Mouse (Mus musculus) common myeloid progenitor, adult 5-6 weeks (primary cell): ENCODE results near the gene Ppip5k1. TPM values are rescaled to one million over a fixed set of nuclear protein-coding genes. Genes with fewer than 3 reads are reported as not detected.

ENCODE experiments used
- ATAC-seq: replicated peaks from 2 replicates; pipeline ENCODE4 v1.8.0; 2016; ENCODE audit warnings: low read depth, mild to moderate bottlenecking, moderate TSS enrichment, inconsistent platforms; ENCODE audit not compliant: poor library complexity, severe bottlenecking
- total RNA-seq: library from RNA; stranded (forward); fragments of 200-1000, 187-1606 nt; gene quantifications from 2 replicates; pipeline ENCODE4 v1.2.3, GENCODE M21; 2017

Gene Ppip5k1
- total RNA-seq, 1 experiment from 2014 or later = 12.2 TPM

DNA sequence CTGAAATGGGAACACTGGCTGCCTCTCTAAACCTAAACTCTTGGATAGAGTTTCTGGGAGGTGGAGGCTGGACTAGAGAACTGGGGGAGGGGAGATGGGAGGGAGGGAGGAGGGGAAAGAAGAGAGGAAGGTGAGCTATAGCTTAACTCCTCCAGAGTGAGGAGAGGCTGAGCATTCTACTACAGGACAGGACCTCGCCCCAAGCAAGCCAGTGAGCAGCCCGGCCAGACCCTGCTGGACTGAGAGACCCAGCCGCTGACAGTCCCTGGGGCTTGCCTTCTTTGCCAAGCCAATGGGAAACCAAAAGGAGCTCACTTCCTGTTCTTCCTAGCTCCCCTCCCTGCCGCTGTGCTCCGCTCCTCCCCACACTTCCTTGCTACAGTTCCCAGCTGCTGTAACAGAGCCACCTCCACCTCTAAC lies 46.2 kb downstream of the Ppip5k1 start:
- peak; percentile 71 for ATAC-seq

DNA sequence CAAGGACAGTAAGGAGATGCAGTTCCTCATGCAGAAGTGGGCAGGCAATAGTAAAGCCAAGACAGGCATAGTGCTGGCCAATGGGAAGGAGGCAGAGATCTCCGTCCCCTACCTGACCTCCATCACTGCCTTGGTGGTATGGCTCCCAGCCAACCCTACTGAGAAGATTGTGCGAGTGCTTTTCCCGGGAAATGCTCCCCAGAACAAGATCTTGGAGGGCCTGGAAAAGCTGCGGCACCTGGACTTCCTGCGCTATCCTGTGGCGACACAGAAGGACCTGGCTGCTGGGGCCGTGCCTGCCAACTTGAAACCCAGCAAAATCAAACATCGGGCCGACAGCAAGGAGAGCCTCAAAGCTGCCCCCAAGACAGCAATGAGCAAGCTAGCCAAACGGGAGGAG lies 55.2 kb downstream of the Ppip5k1 start:
- no peak for ATAC-seq

DNA sequence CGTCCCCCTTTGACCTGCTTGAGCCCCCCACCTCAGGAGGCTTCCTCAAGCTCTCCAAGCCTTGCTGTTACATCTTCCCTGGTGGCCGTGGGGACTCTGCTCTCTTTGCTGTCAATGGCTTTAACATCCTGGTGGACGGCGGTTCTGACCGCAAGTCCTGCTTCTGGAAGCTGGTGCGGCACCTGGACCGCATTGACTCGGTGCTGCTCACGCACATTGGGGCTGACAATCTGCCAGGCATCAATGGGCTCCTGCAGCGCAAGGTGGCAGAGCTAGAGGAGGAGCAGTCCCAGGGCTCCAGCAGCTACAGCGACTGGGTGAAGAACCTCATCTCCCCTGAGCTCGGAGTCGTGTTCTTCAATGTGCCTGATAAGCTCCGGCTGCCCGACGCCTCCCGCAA lies 55.7 kb downstream of the Ppip5k1 start:
- no peak for ATAC-seq

DNA sequence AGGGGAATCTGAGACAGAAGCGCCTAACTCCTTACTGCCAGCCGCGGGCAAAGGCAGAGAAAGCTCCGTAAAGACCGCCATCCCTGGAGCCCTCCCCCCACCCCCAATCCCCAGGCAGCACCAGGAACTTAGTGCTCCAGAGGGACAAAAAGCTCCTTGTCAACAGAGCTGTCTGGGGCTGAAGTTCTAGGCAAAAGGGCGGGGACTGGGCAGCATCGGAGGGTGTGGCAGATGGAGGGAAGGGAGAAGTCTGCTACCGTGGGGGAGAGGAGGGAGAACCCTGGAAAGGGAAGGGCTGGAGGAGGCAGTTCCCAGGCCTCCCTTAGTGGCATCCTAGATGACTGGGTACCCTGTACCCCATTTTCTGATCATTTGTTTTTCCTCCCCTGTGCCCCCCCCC lies 57.1 kb downstream of the Ppip5k1 start:
- no peak for ATAC-seq

DNA sequence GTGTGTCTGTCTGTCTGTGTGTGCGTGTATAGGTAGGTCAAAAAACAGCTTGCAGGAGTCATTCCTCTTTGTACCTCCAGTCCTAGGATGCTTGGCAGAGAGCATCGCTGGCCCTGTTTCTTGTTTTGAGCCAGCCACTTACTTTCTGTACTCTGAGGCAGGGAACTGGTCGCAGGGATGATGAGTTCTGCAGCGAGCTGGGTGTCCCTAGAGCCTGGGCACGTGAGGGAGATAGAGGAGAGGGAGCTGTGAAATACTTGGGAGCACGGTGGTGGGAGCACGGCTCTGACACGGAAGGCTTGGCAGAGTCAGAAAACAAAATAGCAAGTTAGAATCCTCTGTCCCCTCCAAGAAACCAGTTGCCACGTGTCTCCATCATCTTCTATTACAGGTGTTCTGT lies 57.5 kb downstream of the Ppip5k1 start:
- no peak for ATAC-seq

DNA sequence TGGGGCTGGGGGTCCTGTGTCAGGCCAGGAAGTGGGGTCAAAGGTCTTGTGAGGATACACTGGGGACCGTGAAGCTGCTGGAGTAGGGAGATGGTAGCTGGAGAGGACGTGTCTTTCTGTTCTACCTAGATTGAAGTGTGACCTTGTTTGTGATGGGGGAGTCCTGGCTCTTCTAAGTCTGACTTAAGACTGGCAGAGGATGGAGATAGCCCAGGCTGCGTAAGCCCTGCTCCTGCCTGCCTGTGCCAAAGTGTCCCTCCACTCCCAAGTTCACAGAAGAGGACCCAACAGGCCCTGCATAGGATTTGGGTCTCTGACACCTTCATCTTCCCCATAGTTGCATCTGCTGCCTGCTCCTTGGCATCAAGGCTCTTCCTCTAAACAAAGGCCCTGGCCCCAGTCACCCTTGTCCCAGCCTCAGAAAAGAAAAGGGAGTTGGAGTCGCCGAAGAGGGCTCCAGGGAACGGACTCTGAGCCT lies 58.4 kb downstream of the Ppip5k1 start:
- ATAC-seq = no peak

DNA sequence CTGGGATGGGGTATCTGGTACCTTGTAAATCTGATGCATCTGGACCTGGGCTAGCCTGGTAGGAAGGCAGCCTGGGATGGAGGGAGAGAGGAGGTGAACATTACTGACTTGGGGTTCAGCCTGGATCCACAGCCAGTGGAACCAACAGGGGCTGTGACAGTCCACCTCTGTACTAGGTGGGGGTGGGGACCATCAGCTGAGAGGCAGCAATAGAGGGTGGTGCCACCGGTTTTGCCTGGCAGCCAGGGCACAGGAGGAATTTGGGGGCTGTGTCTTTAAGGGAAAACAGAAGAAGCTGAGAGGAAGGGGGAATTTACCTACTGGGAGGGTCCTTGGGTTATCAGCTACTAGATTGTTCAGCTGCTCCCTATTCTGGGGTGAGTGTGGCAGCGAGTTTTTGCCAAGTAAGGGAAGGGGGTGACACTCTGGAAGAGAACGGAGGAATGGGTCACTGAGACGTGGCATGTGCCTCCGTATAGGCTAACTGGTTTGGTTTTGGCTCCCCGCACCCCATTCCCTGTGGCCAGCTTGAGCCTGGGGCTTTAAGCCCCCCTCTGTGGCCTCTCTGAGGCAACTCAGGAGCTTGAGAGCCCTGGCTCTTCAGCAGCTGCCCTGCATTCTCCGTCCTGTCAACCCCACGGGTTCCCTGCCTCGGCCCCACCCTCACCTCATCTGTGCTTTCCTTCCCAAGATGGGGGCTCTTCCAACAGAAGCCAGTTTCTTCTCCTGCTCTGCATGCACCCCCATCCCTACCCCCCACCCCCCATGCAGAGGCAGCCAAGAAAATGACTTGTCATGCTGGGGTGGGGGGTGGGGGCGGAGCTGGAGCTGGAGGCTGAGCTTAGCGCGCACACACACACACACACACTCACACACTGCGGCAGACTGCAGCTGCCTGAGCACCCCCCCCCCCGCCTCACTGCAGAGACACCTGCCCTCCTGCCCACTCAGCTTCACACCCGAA lies 59.3 kb downstream of the Ppip5k1 start:
- ATAC-seq = no peak

DNA sequence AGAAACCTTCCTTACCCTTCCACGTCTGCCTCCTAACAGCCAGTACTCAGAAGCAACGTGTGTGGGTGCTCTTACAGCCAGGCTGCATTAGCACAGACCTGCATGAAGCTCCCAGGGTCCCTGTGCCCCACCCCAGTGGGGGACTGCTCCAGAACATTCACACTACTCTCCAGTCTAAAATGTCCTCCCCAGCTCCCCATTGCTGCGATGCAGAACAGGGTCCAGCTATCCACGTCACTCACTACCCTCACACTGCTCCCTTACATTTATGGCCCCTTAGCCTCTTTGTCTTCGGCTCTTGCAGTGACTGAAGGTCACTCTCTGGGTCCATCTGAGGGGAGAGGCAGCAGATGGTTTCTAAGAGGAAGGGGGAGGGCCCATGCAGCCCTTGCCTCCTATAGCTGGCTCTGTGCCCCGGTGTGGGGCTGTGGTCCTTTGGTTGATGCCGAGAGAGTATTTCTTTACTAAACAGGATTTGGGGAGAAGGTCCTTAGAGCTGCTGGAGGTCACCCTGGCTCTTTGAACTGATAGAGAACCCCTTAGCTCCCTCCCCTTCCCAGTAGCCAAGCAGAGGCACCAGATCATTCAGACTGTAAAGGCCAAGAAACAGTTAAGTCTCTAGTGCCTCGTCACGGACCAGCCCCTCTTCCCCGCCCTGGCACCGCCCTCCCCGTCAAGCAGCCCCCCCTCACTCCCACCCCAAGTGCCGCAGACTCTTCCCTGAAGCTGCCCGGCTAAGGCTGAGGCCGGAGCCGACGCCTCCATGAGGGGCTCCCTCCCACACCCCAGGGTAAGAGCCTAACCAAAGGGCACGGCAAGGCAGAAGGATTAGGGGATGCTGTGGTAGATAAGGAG lies 60.2 kb downstream of the Ppip5k1 start:
- peak; percentile 12; the same call in 1 of the 2 replicates for ATAC-seq

DNA sequence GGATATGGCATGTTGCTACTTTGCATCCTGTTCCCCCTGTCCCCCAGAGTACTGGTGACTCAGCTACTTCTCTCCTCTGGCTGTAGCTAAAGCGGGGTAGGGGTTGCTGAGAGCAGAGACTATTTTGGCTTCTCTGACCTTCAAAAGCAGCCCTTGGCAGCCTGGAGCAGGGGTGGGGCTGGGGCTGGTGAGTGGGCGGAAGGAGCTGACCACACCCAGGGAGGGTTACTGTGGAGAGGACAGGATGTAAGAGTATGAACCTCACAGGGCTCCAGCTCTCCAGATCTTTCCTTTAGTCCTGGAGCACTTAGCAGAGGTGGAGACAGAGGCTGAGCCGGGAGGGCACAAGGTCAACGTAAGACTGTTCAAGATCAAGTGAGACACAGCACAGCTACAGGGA lies 61.0 kb downstream of the Ppip5k1 start:
- peak; percentile 29 for ATAC-seq

DNA sequence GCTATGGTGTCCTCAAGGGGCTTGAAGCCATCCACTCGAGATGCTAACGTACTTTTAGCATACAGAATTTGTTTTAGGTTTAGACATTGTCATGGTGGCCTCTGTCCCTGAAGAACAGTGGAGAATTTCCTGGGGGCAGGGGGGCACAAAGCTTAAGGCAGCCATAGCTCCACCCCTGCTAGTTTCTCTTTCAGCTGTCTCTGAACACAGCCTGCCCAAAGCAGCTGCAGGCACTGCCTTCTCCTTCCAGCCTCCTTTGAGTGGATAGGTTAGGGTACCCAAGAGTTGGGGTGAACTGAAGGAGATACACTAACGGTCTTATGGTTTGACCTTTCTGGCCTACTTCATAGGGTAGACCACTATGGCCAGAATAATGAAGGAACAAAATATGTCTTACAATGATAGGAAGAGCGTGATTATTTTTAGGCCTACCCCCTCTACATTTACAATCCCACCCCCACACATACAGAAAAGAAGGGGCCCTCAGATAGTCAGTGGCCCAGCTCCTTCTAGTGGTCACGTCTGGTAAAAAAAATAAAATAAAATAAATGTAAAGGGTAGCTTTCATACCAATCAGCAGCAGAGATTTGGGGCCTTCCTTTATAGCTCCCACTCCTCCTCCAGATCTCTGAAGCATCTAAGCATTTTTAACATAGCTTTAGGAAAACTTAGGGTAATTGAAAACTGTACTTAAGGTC lies 62.7 kb downstream of the Ppip5k1 start:
- no peak for ATAC-seq

DNA sequence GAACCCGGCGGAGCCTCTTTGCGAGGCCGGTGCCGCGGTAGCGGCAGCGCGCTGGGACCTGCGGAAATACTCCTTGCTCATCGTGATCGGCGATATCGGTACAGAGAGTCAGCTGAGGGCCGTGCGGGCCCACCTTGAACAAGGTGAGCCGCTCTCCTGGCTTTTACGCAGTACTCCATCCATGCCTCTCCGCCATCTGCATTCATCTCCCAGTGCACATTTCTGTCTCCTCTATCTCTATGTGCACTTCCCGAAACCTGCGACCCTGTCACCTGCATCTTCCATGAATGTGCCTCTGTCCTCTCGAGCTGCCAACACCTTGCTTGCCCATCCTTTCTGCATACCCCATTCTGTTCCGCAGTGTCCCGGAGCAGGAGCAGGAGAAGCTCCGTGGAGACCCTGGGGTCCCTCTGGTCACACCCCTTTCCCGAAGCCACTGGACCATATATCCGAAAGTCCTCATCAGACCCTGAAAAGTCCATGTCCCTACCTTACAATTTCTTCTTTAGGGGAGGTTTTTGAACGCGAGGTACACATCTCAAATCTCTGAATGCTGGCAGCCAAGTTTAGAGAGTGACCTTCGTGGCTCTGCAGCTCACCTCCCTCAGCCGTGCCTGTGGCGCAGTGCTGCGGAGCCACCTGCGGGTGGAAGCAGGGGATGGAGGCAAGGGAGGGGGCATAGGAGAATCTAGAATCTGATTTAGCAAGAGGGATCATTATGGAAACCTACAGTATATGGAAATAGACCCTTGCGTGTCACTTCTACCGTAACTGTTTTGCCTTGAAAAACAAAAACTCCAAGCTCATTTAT lies 65.3 kb downstream of the Ppip5k1 start:
- no peak for ATAC-seq

DNA sequence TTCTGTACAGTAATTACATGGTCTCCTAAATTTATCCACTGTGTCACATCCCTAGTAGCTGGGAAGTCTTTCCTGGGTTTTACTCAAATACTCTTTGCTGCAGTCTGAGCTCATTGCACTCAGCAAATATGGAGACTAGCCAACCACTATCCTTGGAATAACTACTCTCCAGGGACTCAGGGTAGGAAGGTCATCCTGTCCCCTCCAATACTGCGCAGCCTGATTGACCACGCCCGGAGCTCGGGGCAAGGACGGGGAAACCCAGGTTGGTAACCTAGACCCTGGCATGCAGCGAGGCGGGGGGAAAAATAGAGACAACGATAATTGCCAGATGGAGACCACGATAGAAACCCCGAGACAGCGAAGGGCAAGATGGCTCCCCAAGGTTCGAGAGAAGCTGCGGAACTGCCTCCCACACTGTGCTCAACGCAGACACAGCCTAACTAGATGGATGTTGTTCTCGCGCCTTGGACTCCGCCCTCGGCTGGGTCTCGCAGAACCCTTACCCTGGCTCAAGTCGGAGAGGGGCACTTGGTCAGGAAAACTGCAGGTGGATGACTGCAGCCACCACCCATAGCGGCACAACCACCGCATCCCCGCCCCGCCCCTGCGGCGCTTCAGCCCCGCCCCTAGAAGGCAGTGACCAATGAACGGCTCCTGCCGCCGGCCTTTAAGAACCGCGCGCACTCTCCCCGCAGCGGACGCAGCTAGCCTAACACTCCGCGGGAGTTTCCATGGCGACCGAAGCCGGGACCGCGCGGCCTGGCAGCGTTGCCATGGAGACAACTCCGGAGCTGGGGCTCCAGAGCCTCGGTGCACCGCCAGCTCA lies 66.1 kb downstream of the Ppip5k1 start, which contains the start of gene Map1a:
Gene Map1a (plus strand): TSS at position 700 of the 829 bp plus-strand sequence.
- peak; percentile 93 for ATAC-seq

DNA sequence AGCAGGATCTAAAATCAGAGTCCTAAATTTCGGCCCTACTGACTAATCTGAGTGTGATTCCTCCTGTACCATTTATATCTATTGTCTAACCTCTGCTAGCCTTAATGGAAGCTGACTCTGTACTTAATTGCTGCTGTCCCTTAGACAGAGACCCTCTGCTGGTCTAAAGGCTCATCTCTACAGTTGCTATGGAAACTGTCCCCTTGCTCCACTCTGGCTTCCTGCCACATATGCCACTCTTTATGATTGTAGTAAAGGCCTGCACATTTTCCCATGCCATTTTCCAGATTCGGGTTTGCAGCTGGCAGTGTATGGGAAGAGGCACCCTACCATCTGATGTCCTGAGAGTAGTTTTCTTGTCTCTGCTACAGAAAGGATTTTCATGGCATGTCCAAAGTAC lies 67.3 kb downstream of the Ppip5k1 start:
- no peak for ATAC-seq

DNA sequence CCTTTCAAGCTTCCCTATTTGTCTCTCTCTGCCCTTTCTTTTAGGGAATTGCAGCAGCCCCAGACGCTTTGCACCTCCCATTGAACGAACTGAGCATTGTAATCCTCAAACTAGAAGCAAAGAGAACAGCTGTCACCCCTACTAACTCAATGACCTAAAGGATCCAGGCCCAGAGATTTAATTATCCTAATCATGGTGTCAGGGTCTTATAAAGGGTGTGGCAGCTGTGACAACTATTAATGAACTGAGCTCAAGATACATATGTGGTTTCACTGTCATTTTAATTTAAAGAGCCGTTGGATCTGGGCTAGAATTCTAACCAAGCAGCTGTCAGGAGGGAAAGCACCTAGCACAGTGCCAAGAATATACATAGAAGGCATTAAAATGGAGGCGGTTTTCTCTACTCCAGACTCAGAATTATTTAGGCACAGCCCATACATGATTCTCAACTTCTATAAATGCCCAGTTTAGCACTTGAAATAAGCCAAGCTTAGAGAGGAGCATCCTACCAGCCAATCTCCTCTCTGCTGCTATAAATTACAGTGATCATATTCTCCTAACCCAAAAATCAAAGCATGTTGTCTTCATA lies 83.2 kb downstream of the Ppip5k1 start:
- no peak for ATAC-seq

DNA sequence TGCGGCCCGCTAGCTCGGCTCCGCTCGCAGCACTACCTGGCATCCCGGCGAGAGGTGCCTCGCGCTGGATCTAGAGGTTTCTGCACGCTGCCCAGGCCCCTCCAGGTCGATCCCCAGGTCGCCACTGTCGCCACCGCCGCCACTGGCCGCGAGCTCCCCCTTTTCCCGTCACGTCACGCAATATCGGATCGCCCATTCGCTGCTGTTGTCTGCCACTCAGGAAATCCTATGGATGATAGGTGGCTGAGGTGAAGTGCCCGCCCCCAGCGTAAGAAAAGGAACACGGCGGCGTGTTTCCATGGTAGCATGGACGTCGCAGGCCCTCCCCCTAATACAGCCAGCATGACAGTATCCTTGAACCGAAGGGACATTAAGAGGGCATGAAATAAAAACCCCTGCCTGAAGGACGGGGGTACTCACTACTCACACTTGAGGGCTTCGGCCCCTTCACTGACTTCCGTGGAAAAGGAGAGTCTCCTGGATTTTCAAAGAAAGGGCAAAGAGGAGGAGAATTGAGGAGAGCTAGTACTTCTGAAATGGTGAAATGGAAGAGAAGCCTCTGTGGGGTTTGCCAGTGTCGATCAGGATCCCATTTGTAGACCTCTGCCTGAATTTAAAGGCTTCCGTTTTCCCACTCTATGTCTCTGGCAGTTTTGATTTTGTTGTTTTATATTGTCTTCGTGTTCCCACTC lies 83.8 kb downstream of the Ppip5k1 start, which contains the start of gene Trp53bp1:
Gene Trp53bp1 (minus strand): TSS at position 172 of the 692 bp plus-strand sequence.
- peak; percentile 100 for ATAC-seq

DNA sequence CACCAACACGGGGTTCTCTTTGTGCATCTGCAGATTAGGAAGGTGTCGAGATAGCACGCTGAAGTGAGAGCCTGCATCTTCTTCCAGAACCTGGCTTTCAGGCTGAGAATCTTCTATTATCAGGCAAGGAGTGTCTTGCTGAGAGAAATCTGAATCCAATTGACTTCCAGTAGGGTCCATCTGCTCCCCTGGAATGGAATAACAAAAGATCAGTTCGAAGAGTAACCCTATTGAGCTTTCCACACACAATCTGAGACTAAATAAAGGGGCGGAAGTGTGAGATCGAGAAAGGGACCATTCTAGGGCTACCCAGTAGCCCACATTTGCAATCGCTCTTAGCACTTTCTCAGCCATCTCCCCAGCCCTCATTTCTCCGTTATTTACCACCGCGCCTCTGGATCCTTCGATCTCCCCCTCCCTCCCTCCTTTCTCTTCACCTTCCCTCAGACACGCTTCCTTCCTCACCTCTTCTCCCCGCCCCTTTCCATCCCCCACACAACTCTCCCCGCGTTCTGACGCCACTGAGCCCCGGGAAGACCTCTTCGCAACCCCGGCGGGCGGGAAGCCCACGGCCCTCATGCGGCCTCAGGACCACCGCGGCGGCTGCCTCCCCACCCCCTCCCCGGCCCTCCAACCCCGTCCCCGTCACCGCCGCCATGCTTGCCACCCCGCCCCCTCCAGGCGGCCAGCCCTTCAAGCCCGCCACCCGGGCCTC lies 84.5 kb downstream of the Ppip5k1 start:
- ATAC-seq = peak; percentile 14; the same call in 1 of the 2 replicates

DNA sequence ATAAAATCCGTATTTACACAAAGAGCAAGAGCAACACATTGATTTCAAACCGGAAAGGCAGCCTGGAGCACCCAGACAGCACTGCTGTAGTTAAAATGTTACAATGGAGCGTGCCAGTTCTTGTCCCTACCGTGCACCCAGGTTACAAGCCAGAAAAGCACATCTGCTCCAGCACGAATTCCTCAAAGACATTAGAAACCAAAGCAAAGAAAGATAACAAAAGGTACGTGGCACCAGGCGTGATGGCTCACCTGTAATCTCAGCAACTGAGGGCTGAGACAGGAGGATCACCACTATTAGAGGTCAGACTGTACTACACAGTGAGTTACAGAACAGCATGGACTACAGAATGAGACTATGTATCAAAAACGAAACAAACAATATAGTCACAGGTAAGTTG lies 86.8 kb downstream of the Ppip5k1 start:
- no peak for ATAC-seq
